Mouse (Mus musculus) bone marrow macrophage, adult 2 months (primary cell): ENCODE data around the gene Tymp.

Experiments
- CTCF ChIP-seq: IDR thresholded peaks from 2 replicates; pipeline ENCODE4 v1.5.1; 2012; ENCODE audit warnings: low read depth, mild to moderate bottlenecking, low read length, moderate library complexity
- POLR2A ChIP-seq: IDR thresholded peaks from 2 replicates; pipeline ENCODE4 v1.6.1; 2012; ENCODE audit warnings: mild to moderate bottlenecking, low read depth, low read length, borderline replicate concordance

- TF ChIP-seq CTCF (no peak), POLR2A (no peak)
Measured at GRCm38 (mm10) chr15:89374801-89375534, 1.9 kb downstream of the Tymp start.
